In the genomic region with DNA sequence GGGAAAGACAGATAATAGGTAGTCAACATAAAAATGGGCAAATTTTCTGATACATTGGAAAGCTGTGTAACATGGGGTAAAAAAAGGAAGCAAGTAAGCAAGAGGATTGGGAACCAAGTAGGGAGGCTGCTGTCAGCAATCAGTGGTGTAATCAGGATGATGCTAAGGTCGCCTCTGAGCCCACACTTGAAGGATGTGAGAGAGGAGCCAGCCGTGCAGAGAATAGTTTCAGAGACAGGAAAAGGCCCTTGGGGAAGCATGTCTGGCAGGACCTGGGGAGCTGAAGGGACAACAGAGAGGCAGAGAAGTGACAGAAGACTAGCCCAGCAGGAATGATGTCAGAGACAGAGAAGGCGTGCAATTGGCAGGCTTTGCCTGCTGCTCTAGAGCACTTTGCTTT, we compare ENCODE assay signal across 20 mouse cellular contexts. TPM values are rescaled to one million over a fixed set of nuclear protein-coding genes. Genes with fewer than 3 reads are reported as not detected.
DNase-seq lines count a peak whose midpoint lies in the region; ATAC-seq and TF ChIP-seq lines count a peak whose summit lies in the region.
"Had no signal": no experiment of that assay in that cellular context is flagged by ENCODE, and none has a peak within 500 bp of the region (broad histone marks: within the 10 kb centered on the region; RNA-seq: fewer than 3 reads in every experiment).

No protein-coding gene starts in this region.

- peaks cover 46% of the 10 kb centered on the region for H3K36me3 ChIP-seq in forebrain, embryonic 13.5 days (ENCODE audit: poor library complexity, severe bottlenecking)
- peaks cover 18% of the 10 kb centered on the region for H3K36me3 ChIP-seq in forebrain, embryonic 14.5 days (ENCODE audit: control insufficient read depth, insufficient read depth, low read length)
- peaks cover 9% of the 10 kb centered on the region for H3K36me3 ChIP-seq in spleen, adult 2 months (ENCODE audit: control insufficient read depth, insufficient read depth, low read length)
- H3K36me3 ChIP-seq: G1E had no signal

- WGBS in forebrain, embryonic 13.5 days = 82% methylated on average over 3 of the region's 3 CpGs
- WGBS in forebrain, embryonic 14.5 days = 73% methylated on average over 3 of the region's 3 CpGs
- 51% methylated on average over 3 of the region's 3 CpGs for WGBS in spleen, adult 2 months

- no peak overlapping the region for H3K9ac ChIP-seq in forebrain, embryonic 13.5 days
- H3K9ac ChIP-seq in forebrain, embryonic 14.5 days (ENCODE audit: low read length) = no peak overlapping the region
- H3K9ac ChIP-seq: embryonic facial prominence, embryonic 13.5 days; intestine, embryonic 15.5 days had no signal

- no peak overlapping the region for H3K27ac ChIP-seq in forebrain, embryonic 13.5 days
- no peak overlapping the region for H3K27ac ChIP-seq in forebrain, embryonic 14.5 days (ENCODE audit: low read depth, low read length)
- peak overlapping the region; percentile 19; the same call in 1 of the 2 replicates for H3K27ac ChIP-seq in spleen, adult 2 months (ENCODE audit: insufficient read depth, low read length)
- H3K27ac ChIP-seq: embryonic facial prominence, embryonic 13.5 days; heart, embryonic 10.5 days; intestine, embryonic 15.5 days had no signal

- H3K27me3 ChIP-seq in forebrain, embryonic 13.5 days = no peaks in the 10 kb centered on the region
- no peaks in the 10 kb centered on the region for H3K27me3 ChIP-seq in forebrain, embryonic 14.5 days (replicated peaks; ENCODE audit: control insufficient read depth, insufficient read depth, low read length)
- no peaks in the 10 kb centered on the region for H3K27me3 ChIP-seq in spleen, adult 2 months (ENCODE audit: control insufficient read depth, insufficient read depth, low read length)
- H3K27me3 ChIP-seq: CH12.LX; embryonic facial prominence, embryonic 13.5 days; intestine, embryonic 15.5 days; Patski had no signal

- TF ChIP-seq CTCF in spleen, adult 2 months (IDR thresholded peaks at IDR 0.05; ENCODE audit: extremely low read depth, insufficient read depth, insufficient read length, insufficient replicate concordance) = no peak

- 0 out of 2 replicates have a peak, but pooled peaks have one; percentile 16 for ATAC-seq in forebrain, embryonic 13.5 days
- ATAC-seq in forebrain, embryonic 14.5 days = no peak

- DNase-seq in forebrain, embryonic 14.5 days (ENCODE audit: low spot score) = no peak
- no peak for DNase-seq in spleen, adult 2 months (ENCODE audit: low read depth in 1 of 2, low spot score in 2 of 2)
- no peak for DNase-seq in spleen, postnatal 36 days (ENCODE audit: low spot score in 2 of 2)
- peak; percentile 44 for DNase-seq in induced T-regulatory cell, adult 2 months (ENCODE audit: low read depth)
- DNase-seq in frontal cortex, postnatal 25 days (ENCODE audit: low spot score in 2 of 2) = no peak
- DNase-seq in c-Kit-positive CD71-positive TER-119-positive erythroid progenitor cells, embryonic 14.5 days (ENCODE audit: low spot score) = no peak
- no peak for DNase-seq in kidney, adult 11 months
- DNase-seq: adrenal gland, adult 2 months; cerebellum, postnatal 25 days; layer of hippocampus, postnatal 36 days; thymus, adult 18-20 months had no signal

- no peaks in the 10 kb centered on the region for H3K9me3 ChIP-seq in forebrain, embryonic 13.5 days (replicated peaks)
- H3K9me3 ChIP-seq in forebrain, embryonic 14.5 days (replicated peaks; ENCODE audit: control insufficient read depth, low read length) = no peaks in the 10 kb centered on the region
- H3K9me3 ChIP-seq: embryonic facial prominence, embryonic 13.5 days; G1E; heart, embryonic 10.5 days; intestine, embryonic 15.5 days had no signal

- no peak overlapping the region for H3K4me3 ChIP-seq in forebrain, embryonic 13.5 days
- no peak overlapping the region for H3K4me3 ChIP-seq in forebrain, embryonic 14.5 days (ENCODE audit: low read depth, low read length)
- H3K4me3 ChIP-seq in spleen, adult 2 months (ENCODE audit: extremely low read depth, insufficient read depth, insufficient read length) = no peak overlapping the region
- H3K4me3 ChIP-seq: embryonic facial prominence, embryonic 13.5 days; erythroblast, embryonic 14.5 days; heart, embryonic 10.5 days; intestine, embryonic 15.5 days had no signal

- H3K4me2 ChIP-seq in forebrain, embryonic 13.5 days = no peak overlapping the region
- no peak overlapping the region for H3K4me2 ChIP-seq in forebrain, embryonic 14.5 days (ENCODE audit: low read length)
- H3K4me2 ChIP-seq: midbrain, embryonic 11.5 days had no signal

- H3K4me1 ChIP-seq in forebrain, embryonic 13.5 days = no peaks in the 10 kb centered on the region
- H3K4me1 ChIP-seq in forebrain, embryonic 14.5 days (ENCODE audit: control insufficient read depth, insufficient read depth, low read length) = no peaks in the 10 kb centered on the region
- peaks cover 10% of the 10 kb centered on the region; the same call in 1 of the 2 replicates for H3K4me1 ChIP-seq in spleen, adult 2 months (ENCODE audit: control insufficient read depth, insufficient read depth, insufficient read length)
- H3K4me1 ChIP-seq: embryonic facial prominence, embryonic 13.5 days; heart, embryonic 10.5 days; intestine, embryonic 15.5 days had no signal

- no peak for TF ChIP-seq POLR2A in spleen, adult 2 months (IDR thresholded peaks at IDR 0.05; ENCODE audit: low read depth, low read length)

RNA-seq across cellular contexts. Expression of a gene that starts 16.2 kb away (rescaled TPM):
- polyA plus RNA-seq in forebrain, embryonic 13.5 days (2015; fragmentation: Nextera tagmentation; extraction: Ambion mirVana) = 231 and 249 TPM in 2 replicates
- polyA plus RNA-seq in forebrain, embryonic 14.5 days (2014; fragmentation: Nextera tagmentation; extraction: Ambion mirVana) = 244 and 275 TPM in 2 replicates
- polyA plus RNA-seq in spleen, adult 2 months (2012; rRNA removed) = 17.4 and 17.9 TPM in 2 replicates

RNA-seq across cellular contexts. Expression of a gene that starts 46.9 kb away (rescaled TPM):
- polyA plus RNA-seq in forebrain, embryonic 13.5 days (2015; fragmentation: Nextera tagmentation; extraction: Ambion mirVana) = 36.6 and 40.4 TPM in 2 replicates
- polyA plus RNA-seq in forebrain, embryonic 14.5 days (2014; fragmentation: Nextera tagmentation; extraction: Ambion mirVana) = 43.1 and 43.6 TPM in 2 replicates
- polyA plus RNA-seq in spleen, adult 2 months (2012; rRNA removed) = 6.1 and 6.3 TPM in 2 replicates

Comparison
In these comparisons a context has a peak if more than half of its experiments do, and no peak if none do; other contexts are left out.
1. RNA of a gene that starts 16.2 kb away (polyA plus RNA-seq): 231 to 249 TPM in forebrain, embryonic 13.5 days and 244 to 275 TPM in forebrain, embryonic 14.5 days; 17.4 to 17.9 TPM in spleen, adult 2 months; every median in the first group is over 10 times any median in the second.